Mouse (Mus musculus) bone marrow, adult 2 months (tissue): ENCODE measurements at regions not wholly inside any gene's neighbourhood (a gene's known extent, or its start where the extent isn't known, plus 50 kb on each side); places are given as distances from the start of the nearest gene placed in this dataset.

ENCODE experiments used
- H3K27ac ChIP-seq: fragments of 200-500 bp; 2 replicates; pipeline ENCODE4 v1.5.1; 2012; ENCODE audit warnings: low read depth, mild to moderate bottlenecking, control low read depth, inconsistent platforms, low read length; ENCODE audit not compliant: control insufficient read depth, poor library complexity, insufficient read depth
- H3K4me1 ChIP-seq: fragments of 200-500 bp; 2 replicates; pipeline ENCODE4 v1.6.1; 2011; ENCODE audit warnings: low read length; ENCODE audit not compliant: control insufficient read depth, insufficient read depth
- H3K4me3 ChIP-seq: fragments of 200-500 bp; replicated peaks from 2 replicates; pipeline ENCODE3; 2011; ENCODE audit warnings: mild to moderate bottlenecking, low read depth, low read length, control low read depth; ENCODE audit not compliant: control insufficient read depth
- CTCF ChIP-seq: fragments of 200-500 bp; IDR thresholded peaks from 2 replicates; pipeline ENCODE4 v1.5.1; 2011; ENCODE audit warnings: low read length, control low read depth; ENCODE audit not compliant: control insufficient read depth, insufficient read depth
- POLR2A ChIP-seq: fragments of 200-500 bp; IDR thresholded peaks from 2 replicates; pipeline ENCODE4 v1.6.1; 2011; ENCODE audit warnings: low read depth, mild to moderate bottlenecking, control low read depth, low read length, borderline replicate concordance; ENCODE audit not compliant: control insufficient read depth
- WGBS: fragments of 180-500 bp; shearing (Covaris S2); methylation state at CpG from one replicate; pipeline ENCODE4 v1.1.7; 2018; 5-methylcytosine and 5-hydroxymethylcytosine counted together

DNA sequence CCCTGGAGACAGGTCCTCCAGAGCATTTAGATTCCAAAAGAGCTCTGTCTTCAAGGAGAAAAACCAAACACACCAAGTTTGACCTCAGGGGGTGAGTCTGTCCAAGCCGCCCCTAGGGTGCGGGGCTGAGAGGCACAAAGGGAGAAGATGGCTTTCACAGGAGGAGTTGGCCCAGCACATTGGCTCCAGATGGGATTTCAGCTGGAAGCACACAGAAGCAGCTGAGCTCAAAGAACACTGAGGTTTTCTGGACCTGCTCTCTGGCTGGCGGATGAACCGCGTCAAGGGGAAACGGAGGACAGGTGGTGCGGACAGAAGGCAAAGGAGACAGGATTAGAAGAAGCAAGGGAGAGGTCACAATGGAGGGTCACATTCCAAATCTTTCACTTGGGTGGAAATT lies 466.9 kb downstream of the Prss52 start:
- Histone ChIP-seq H3K27ac (no peak overlapping the region), H3K4me1 (no peaks in the 10 kb centered on the region), H3K4me3 (no peak overlapping the region)
- TF ChIP-seq CTCF (no peak), POLR2A (no peak)
- 83% methylated on average over 7 of the region's 7 CpGs for WGBS

- 70% methylated on average over 2 of the region's 2 CpGs for WGBS
- H3K27ac ChIP-seq = no peak overlapping the region
- no peaks in the 10 kb centered on the region for H3K4me1 ChIP-seq
- TF ChIP-seq POLR2A (no peak), CTCF (no peak)
- no peak overlapping the region for H3K4me3 ChIP-seq
These were observed 468.7 kb downstream of the Prss52 start for GRCm38 (mm10) chr14:64572756-64573155.

DNA sequence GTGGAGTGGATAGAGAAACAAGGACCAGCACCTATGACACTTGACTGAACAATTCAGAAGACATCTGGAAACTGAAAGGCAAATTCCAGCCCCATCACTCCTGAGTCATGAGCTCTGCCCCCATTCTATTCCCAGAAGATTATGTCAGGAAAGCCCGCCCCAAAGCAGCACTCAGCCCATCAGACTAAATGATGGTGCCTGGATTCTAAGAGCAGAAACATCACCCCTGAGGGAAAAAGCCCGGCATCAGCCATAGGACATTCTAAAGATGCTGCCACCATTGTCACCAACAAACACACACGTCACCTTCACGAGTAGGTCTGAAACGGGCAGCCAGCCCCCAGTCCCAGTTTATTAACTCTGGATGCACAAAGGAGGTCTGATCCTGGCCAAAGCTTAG lies 469.7 kb downstream of the Prss52 start:
- H3K27ac ChIP-seq = no peak overlapping the region
- no peak overlapping the region for H3K4me3 ChIP-seq
- no peaks in the 10 kb centered on the region for H3K4me1 ChIP-seq
- WGBS = 63% methylated on average over 5 of the region's 5 CpGs
- TF ChIP-seq POLR2A (no peak), CTCF (no peak)

DNA sequence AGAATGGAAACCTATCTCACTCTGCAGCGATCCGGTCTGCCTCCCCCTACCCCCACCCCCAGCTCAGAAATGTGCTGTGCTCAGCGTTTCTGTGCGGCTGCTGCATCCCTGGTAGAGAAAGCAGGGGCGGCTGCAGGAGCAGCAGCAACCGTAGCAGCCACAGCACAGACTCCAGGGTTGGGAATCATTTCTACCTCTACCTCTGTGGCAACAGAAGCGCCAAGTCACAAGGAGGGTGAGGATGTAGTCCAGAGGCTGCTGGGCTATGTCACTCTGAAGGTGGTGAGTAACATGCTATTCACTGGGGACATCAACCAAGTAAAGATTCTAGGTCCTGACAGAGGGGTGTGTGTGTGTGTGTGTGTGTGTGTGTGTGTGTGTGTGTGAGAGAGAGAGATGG lies 470.2 kb downstream of the Prss52 start:
- Histone ChIP-seq H3K4me3 (no peak overlapping the region), H3K27ac (no peak overlapping the region), H3K4me1 (no peaks in the 10 kb centered on the region)
- WGBS = 76% methylated on average over 7 of the region's 7 CpGs
- TF ChIP-seq CTCF (no peak), POLR2A (no peak)

DNA sequence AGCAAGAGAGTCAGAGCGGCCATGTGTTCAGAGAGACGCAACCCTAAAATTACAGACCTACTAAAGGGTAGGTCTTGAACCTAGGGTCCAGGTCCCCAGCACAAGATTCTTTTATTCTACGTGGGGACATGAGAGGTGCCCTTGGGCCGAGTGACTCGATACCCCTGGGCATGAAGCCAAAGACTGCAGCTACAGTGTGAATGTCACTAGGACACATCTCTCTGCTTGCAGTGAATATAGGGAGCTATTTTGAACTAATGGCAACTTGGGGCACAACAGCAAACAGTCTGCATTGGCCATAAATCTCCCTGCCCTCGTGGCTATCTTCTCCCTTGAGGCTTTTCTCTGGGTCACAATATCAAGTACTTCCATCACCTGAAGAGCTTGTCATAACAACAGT lies 470.7 kb downstream of the Prss52 start:
- H3K4me1 ChIP-seq = no peaks in the 10 kb centered on the region
- TF ChIP-seq CTCF = no peak
- no peak overlapping the region for H3K4me3 ChIP-seq
- H3K27ac ChIP-seq = no peak overlapping the region
- 74% methylated on average over 6 of the region's 6 CpGs for WGBS

DNA sequence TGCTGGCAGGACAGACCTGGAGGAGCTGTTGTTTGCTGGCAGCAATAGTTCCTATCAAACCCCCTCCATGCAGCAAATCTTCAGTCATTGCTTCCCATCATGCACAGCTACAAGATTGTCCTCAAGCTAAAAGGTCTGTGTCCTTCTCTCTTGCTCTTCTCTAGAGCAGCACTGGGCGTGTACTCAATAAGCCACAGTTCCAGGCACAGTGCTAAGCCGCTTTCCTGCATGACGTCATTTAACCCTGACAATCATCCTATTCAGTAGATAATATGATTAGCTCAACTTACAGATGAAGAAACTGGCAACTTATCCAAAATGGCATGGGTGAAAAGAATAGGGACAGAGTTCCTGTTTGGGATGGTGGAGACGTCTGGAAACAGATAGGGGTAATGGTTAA lies 471.9 kb downstream of the Prss52 start:
- H3K4me1 ChIP-seq = no peaks in the 10 kb centered on the region
- no peak for TF ChIP-seq CTCF
- TF ChIP-seq POLR2A = no peak
- 47% methylated on average over 4 of the region's 4 CpGs for WGBS

GRCm38 (mm10) chr14:64580086-64580485 lies 476.0 kb downstream of the Prss52 start:
- 73% methylated on average over 4 of the region's 4 CpGs for WGBS
- no peak for TF ChIP-seq POLR2A
- no peak for TF ChIP-seq CTCF

More for the DNA sequence above, 471.9 kb downstream of the Prss52 start:
- H3K27ac ChIP-seq = no peak overlapping the region
- no peak overlapping the region for H3K4me3 ChIP-seq

GRCm38 (mm10) chr14:64580862-64581261 lies 476.8 kb downstream of the Prss52 start:
- WGBS = 40% methylated on average over 6 of the region's 6 CpGs
- H3K4me3 ChIP-seq = no peak overlapping the region
- TF ChIP-seq CTCF (no peak), POLR2A (no peak)
- no peak overlapping the region for H3K27ac ChIP-seq
- H3K4me1 ChIP-seq = no peaks in the 10 kb centered on the region

More at GRCm38 (mm10) chr14:64580086-64580485, 476.0 kb downstream of the Prss52 start:
- Histone ChIP-seq H3K27ac (no peak overlapping the region), H3K4me1 (no peaks in the 10 kb centered on the region), H3K4me3 (no peak overlapping the region)

DNA sequence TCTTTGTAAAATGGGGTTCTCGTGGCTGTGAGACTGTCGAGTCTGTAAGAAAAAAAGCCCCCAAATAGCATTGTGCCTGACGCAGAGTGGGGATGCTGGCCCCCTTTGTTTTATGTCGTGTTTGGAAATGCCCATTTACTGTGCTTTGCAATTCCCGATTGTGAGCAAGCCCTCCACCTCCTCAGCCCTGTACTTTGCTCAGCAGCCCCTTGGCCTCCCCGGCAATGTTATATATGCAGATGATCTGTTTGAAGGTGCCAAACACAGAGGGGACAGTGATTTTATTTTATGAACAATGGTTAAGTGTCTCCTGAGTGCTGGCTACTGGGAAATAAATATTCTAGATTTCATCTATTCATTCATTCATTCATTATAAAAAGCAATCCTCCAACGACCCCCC lies 477.6 kb downstream of the Prss52 start:
- TF ChIP-seq POLR2A = no peak
- no peak for TF ChIP-seq CTCF
- Histone ChIP-seq H3K4me3 (no peak overlapping the region), H3K4me1 (no peaks in the 10 kb centered on the region), H3K27ac (no peak overlapping the region)
- 37% methylated on average over 7 of the region's 7 CpGs for WGBS
